Mouse (Mus musculus) fibroblast of lung, adult 2 months (primary cell): ENCODE measurements around the gene Cep63.

Source experiments
- DNase-seq: peaks from one replicate; pipeline ENCODE4 v3.0.0-alpha.2; 2011; ENCODE audit warnings: low read depth

Cep63 gene

DNA sequence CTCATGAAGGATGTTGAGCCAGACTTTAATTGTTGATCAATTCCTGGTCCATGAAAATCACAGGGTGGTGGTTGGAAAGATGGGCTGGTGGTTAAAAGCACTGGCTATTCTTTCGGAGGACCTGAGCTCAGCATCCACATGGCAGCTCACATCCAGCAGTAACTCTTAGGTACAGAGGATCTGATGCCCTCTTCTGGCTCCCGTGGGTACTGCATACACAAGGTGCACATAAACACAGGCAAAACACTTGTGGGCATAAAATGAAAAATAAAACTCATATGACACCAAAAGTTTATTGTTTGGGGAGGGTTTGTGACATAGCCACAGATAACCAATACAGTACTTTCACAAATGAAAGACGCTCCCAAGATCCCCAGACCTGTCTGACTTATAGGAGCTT is 67.9 kb downstream of the Cep63 start:
- no peak for DNase-seq

DNA sequence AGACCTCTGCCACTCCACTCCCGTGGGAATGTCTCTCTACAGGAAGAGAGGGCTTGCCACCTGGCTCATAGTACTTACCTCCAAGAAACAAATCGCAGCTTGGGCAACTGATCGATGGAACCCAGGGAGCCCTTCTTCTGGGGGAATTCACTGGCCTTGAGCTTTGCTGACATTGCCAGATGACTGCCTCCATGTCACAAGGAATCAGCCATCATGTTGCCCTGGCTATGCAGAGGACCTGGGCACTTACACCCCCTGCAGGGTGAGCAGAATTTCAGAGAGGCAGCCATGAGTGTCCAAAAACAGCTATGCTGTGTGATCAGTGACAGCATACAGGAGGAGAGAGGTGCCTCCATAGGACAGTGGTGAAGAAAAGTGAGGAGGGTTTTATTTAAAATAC is 72.6 kb downstream of the Cep63 start:
- no peak for DNase-seq

DNA sequence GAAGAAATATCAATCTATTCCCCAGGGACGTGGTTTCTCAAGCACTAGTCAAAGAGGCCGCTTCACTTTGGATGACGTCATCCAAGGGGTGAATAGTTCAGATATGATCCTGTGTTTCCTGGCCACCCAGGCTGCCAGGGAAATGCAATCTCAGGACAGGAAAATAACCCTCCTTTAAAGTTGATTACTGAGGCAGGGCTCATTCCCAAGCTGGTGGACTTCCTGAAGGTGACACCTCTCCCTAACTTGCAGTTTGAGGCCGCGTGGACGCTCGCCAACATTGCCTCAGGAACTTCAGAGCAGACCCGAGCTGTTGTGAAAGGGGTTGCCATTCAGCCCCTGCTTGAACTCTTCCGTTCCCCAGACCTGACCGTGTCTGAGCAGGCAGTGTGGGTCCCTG is 74.6 kb downstream of the Cep63 start:
- DNase-seq, result no peak

DNA sequence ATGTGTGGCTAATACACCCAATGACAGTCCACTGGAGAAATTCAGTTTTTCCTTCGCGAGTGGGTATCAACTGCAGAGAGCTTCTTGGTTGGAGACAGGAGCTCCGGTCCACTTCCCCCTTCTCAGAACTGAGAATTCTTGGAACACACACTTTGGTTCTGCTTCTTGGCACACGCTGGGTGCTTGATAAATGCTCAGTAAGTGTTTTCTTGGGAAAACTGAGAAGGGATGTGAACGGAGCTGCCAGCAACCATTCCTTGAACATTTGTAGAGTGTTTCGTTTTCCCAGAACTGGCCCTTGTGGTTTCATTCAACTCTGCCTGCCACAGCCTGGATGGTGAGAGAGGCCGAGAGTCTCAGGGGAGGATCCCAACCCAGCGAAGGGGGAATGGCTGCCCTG is 77.1 kb downstream of the Cep63 start:
- DNase-seq, result peak; percentile 73

DNA sequence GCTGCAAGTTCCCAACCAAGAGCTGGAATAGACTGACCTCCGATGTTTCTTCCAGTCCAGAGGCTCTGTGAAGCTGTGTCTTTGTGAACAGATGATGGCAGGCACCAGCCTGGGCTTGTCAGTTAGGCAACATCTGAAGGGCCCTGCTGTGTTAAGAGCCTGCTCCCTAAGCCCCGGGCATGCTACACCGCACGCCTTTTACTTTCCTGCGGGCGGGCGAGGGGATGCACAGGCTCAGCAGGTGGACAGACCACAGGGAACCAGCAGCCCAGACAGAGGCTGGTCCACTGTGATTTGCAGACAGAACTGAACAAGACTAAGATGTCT is 79.3 kb downstream of the Cep63 start:
- DNase-seq, result no peak

GRCm38 (mm10) chr9:102546256-102547027 is 79.9 kb downstream of the Cep63 start:
- no peak for DNase-seq

DNA sequence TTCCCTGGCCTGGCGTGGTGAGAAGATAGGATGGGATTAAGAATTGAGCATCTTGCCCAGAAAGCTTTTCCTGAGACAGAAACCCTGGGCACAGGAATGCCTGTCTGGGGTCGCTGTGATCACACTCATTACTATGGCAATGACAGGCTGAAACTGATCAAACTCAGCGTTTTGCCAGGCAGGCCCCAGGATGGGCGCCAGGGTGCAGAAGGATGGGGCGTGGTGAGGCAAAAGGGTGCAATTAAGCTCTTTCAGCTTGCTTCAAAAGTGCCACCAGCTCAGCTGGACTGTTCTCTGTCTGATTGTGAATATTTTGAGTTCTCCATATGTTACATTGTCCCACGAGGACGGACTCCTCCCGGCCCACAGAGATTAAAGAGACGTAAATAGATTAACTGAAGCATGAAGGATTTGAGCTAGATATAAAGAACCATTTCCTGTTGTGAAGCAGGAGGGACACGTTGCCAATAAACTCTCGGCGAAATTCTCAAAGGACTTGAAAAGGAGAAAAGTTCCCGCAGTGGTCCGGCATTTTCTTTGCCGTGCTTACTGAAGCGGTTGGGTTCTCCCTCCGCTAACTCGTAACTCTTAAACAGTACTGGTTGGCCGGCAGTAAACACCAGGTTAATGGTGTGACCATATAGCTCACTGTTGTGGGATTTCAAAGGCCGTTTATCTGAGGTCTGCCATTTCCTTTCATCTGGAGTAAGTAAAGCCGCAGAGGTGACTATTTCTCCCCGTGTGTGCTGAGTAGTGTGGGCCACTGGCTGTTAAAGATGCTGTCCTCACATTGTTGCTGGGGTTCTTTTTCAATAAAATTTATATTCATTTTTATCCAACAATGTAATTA is 80.7 kb downstream of the Cep63 start:
- DNase-seq, result no peak

- DNase-seq, result peak; percentile 39
Measured at GRCm38 (mm10) chr9:102544773-102545366, 81.5 kb downstream of the Cep63 start.

DNA sequence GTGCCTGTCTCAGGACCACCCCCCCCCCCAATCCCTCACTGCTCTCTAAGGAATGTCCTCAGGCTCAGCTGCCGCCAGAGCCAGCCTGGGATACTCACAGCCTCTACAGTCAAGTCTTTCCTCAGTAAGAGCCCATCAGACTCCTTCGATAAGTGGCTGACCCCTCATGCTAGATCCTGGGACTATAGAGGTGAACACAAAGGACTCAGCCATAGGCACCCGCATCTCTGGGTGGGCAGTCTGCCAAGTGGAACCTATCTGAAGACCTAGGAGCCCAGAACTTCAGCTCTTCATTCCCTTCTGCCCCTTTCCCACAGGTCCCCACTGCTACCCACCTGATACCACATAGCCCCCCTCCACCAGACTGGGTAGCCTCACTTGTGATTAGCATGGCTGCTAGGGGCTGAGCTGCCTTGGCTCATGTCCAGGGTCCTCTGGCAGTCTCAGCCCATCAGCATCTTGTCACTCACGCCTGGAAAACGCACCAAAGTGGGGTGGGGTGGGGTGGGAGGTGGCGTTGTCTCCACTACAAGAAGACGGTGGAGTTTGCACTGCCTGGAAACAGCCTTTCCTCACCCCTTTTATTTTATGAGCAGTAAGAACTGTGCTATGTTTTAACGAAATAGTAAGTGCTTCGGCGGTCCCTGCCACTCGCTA is 82.1 kb downstream of the Cep63 start:
- no peak for DNase-seq

DNA sequence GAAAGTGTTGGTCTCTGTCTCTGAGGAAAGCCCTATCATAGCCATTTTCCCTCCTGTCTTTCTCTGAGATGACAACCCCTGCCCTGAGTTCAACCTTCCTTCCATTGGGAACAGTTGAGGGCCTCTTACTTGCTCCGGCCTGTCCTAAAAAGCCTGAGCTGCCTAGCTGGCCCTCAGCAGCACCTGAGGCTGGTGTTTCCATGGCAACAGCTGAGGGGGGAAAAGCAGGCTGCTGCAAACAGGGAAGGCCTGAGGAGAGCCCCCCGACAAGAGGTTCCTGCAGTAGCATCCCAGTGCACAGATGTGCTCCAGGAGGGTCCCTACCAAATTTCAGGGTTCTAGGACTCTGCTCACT is 82.6 kb downstream of the Cep63 start:
- DNase-seq, result no peak

DNA sequence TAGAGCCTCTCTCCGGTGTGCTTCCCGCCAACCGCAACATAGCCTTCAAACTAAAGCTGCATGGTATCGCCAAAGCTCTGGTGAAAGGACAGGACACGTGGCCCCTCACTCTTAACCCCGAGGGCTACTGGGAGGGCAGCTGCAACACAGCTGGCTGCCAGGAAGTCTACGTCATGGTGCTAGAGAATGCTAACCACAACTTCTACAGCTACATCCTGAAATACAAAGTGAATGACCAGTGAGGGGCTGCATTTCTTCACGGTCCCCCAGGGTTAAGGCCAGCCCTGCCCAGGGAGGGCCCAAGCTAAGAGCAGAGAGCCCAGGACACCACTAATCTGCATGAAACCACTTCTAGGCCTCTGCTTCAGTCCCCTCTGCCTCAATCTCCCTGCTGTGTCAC is 83.8 kb downstream of the Cep63 start:
- DNase-seq, result no peak

GRCm38 (mm10) chr9:102541666-102542065 is 84.7 kb downstream of the Cep63 start:
- no peak for DNase-seq

DNA sequence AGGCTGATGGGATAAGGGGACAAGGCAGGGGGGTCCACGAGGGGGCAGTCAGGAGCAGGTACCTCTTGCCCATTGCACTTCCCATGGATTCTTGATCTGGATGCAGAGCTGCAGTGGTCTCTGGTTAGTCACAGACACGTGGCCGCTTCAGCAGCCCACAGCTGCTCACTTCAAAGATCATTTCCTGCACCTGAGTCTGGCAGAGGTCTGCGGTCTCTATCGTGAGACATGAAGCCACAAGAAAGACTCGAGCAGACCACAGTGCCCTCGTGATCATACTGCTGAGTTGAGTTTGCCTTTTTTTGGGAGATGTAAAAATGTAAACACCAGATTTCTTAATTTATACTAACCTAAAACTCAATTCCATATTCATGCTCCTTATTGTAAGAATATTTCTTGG is 86.6 kb downstream of the Cep63 start:
- no peak for DNase-seq

DNA sequence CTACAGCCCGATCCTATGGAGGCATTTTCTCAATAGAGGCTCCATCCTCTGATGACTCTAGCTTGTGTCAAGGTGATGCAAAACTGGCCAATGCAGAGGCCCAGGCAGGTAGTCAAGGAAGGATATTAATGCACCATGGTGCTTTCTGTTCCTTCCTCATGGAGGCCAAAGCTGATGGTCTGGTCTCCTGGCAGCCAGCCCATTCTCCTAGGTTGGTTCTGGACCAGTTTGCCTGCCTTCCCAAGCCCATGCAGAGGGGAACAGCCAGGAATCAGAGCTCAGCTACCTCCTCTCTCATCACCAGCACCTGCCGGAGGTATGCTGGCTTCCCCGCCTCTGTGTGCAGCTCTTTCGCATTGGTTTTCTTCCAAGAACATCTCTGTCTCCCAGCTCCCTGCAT is 89.4 kb downstream of the Cep63 start:
- no peak for DNase-seq
